Mouse (Mus musculus): ENCODE measurements at regions not wholly inside any gene's neighbourhood (a gene's known extent, or its start where the extent isn't known, plus 50 kb on each side); places are given as distances from the start of the nearest gene placed in this dataset.

DNA sequence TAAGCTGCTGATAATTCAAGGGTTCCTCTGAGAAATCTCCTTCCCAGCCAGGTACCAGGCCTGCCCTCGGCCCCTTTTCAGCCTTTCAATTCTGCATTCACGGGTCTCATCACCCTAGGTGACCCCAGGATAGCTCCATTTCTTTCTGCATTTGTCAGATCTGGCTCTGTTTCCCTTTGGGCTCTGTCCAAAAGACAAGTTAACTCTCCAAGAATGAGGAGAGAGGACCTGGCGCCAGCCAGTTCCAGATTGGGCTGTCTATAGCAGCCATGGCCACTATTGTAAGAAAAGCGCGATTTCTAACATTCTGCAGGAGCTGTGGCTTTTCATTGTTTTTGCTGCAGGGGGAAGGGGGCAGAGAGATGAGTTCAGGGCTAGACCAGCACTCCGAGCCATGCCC lies 122.5 kb upstream of the Med13l start:
- in situ Hi-C loops (cut with MboI; ENCODE audit: low pct_unique_long_range_greater_than_20kb in 1 of 2, low sequenced_read_pairs in 2 of 2, unreplicated experiment in 1 of 2): loop anchor here in 1 of 2 experiments (5.0 kb wide), 1 partner anchor 44 kb away; no protein-coding TSS in a partner anchor

DNA sequence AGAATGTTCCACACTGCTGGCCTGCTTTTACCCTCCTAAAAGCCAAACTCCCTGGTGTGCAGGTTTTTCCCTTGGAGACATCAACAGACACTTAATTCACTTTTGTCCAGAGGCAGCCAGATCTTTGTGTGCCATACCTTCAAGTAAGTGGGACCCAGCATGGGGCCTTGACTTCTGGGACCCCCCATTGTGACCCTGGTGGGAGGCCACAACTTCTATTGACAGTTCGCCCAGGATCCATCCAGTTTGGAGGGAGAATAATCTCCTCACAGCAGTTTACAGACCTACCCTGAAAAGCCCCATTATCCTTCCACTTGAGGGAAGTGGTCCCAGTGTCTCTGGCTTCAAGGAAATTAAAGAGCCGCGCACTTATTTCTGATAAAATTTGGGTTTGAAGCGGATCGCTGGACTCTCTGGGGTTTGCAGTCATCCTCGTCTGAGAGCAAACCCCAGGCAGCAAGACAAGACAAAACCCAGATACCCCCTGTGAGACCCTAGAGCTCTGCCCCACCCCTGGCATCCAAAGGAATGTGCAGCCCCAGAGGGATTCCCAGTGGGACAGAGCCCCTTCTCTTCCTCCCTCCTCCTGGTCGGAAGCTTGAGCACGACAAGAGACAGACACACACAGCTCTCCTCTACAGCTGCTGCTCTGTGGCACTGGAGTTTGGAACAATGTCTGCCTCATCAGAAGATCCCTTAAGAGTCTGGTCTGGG lies 115.8 kb upstream of the Med13l start:
- in situ Hi-C loops (cut with MboI; ENCODE audit: low pct_unique_long_range_greater_than_20kb in 1 of 2, low sequenced_read_pairs in 2 of 2, unreplicated experiment in 1 of 2): no loop called here

DNA sequence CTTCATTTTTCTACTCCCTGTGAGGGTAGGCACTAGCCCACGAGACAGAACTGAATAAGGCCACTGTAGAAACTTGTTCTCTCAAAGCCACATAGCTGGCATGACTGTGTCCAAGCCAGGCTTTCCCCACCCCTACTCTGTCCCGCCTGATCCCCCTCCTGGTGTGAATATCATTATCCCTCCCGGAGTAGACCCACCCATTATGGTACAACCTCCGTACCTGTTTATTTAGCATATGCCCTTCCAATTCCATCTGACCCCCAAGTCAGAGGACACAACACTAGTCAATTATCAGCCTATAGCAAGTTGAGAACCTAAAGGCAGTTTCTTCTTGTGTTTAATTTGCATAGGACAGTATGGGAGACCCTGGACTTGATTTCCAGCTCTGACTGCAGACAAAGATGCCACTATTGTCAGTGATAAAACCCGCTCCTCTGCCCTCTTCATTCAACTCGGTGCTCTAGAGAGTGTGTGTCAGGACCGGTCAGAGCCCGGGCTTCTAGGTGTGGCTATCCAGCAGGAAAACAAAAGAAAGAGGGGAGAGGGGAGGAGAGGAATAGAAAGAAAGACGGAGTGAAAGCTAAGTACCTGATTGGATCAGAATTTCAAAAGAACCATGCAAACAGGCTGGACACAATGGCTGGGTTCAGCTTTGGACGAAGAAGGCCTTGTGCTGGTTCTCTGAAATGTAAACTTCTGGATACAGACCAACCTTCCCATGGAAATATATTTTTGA lies 115.1 kb upstream of the Med13l start:
- in situ Hi-C loops (cut with MboI; ENCODE audit: low pct_unique_long_range_greater_than_20kb in 1 of 2, low sequenced_read_pairs in 2 of 2, unreplicated experiment in 1 of 2): no loop called here

DNA sequence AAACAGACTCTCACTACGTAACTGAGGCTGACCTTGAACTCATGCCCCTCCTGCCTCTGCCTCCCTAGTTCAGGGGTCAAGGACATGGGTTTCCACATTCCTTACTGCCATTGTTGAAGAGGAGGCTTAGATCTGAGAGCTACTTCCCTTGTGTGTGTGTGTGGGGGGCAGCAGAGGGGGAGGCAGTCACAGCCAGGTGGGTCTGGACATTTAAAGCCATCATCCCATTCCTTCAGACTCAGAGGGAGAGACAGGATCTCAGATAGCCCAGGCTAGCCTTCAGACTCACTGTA lies 114.5 kb upstream of the Med13l start:
- in situ Hi-C loops (cut with MboI; ENCODE audit: low pct_unique_long_range_greater_than_20kb in 1 of 2, low sequenced_read_pairs in 2 of 2, unreplicated experiment in 1 of 2): no loop called here

DNA sequence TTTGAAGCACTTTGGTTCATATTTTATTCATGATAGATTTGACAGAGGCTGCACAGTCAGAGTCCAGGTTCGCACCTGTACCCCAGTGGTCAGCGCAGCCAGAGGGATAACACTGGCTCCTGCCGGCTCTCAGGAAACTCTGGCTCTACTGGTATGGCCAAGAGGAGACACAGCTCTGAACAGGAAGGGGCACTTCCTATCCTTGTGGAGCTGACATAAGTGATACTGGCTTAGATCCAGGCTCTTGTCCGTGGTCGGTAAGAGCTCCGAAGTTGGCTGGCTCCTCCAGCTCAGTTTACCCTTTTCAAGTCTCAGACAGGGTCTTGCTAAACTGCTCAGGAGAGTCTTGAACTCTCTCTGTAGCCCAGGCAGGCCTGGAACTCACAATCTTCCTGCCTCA lies 113.6 kb upstream of the Med13l start:
- in situ Hi-C loops (cut with MboI; ENCODE audit: low pct_unique_long_range_greater_than_20kb in 1 of 2, low sequenced_read_pairs in 2 of 2, unreplicated experiment in 1 of 2): no loop called here

DNA sequence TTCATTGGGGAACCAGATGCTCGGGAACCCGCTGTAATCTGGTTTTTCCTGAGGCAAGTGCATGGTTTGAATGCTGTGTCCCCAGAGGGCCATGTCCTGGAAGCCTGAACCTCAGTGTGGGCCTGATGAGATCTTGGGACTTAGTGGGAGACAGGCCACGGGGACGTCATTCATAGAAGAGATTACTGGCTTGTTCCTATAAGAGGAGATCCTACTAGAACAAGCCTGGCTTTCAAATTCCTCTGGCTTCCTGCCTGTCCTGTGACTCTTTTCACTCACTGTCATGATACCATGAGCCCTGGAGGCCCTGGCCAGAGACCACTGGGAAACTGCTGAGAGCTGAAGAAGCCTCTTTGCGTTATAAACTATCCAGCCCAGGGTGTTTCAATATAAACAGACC lies 113.1 kb upstream of the Med13l start:
- in situ Hi-C loops (cut with MboI; ENCODE audit: low pct_unique_long_range_greater_than_20kb in 1 of 2, low sequenced_read_pairs in 2 of 2, unreplicated experiment in 1 of 2): no loop called here

DNA sequence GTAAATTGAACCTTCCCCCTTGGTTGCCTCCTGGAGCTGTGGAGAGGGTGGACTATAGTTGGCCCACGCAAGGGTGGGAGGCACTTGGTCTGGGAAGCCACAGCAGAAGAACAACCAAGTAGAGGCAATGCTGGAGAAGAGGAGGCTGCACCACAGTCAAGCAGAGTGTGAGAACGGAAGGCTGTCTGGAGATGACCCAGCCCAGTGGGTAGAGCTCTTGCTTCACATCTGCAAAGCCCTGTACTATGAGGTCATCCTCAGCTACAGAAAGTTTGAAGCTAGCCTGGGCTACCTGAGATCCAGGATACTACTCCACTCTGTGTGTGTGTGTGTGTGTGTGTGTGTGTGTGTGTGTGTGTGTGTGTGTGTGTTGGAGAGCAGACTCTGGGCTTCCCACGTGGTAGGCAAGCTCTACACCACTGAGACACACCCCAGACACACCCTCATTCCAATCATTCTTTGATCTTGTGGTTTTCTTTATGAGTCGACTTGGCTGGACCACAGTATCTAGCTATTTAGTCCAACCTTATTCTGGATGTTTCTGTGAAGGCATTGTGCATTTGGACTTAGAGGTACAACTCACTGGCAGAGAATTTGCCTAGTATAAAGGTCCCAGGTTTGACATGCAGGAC lies 111.5 kb upstream of the Med13l start:
- in situ Hi-C loops (cut with MboI; ENCODE audit: low pct_unique_long_range_greater_than_20kb in 1 of 2, low sequenced_read_pairs in 2 of 2, unreplicated experiment in 1 of 2): no loop called here

DNA sequence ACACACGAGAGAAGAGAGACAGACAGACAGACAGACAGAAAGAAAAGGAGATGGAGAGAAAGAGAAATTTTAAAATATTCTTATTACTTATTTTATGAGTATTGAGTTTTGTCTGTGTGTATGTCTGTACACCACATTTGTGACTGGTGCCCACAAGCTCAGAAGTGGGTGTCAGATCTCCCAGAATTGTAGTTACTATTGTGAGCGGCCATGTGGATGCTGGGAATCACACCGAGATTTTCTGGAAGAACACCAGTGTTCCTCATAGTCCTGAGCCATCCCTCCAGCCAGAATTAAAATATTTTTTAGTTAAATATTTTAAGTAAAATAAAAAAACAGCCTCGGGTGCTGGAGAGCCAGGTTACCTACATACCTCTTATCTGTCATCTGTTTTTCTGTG lies 110.6 kb upstream of the Med13l start:
- in situ Hi-C loops (cut with MboI; ENCODE audit: low pct_unique_long_range_greater_than_20kb in 1 of 2, low sequenced_read_pairs in 2 of 2, unreplicated experiment in 1 of 2): no loop called here

DNA sequence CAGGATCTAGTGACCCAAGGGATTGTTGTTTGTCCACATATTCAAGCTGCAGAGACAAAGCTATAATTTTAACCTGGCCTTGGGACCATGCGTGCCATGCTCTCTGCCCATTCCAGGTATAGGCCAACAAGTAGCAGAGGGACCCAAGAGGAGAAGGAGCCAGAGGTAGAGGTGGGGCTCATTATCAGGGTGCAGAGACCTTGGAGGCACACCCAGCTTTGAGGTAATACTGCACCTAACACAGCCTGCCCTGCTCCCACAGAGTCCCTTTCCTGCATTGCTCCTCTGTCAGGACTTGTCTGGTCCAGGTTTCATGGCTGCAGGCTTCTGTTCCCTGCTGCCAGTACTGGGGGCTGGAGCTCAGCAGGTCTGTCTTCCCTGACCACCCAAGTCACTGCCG lies 108.4 kb upstream of the Med13l start:
- in situ Hi-C loops (cut with MboI; ENCODE audit: low pct_unique_long_range_greater_than_20kb in 1 of 2, low sequenced_read_pairs in 2 of 2, unreplicated experiment in 1 of 2): no loop called here

DNA sequence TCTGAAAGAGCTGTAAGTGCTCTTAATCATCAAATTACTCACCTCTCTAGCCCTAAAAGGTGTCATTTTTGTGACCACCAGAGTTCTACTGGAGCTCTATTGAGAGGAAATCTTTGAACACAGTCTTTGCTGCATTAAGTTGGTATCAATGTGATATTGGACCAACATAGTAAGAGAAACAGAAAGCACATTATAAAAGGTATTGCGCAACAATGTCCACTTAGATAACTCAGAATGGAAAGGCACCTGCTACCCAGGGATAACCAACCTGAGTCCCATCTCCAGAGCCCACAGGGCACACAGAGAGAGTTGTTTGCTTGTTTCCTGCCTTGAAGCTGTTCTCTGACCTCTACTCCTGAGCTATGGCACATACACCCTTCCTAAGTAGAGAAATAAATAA lies 106.4 kb upstream of the Med13l start:
- in situ Hi-C loops (cut with MboI; ENCODE audit: low pct_unique_long_range_greater_than_20kb in 1 of 2, low sequenced_read_pairs in 2 of 2, unreplicated experiment in 1 of 2): no loop called here

DNA sequence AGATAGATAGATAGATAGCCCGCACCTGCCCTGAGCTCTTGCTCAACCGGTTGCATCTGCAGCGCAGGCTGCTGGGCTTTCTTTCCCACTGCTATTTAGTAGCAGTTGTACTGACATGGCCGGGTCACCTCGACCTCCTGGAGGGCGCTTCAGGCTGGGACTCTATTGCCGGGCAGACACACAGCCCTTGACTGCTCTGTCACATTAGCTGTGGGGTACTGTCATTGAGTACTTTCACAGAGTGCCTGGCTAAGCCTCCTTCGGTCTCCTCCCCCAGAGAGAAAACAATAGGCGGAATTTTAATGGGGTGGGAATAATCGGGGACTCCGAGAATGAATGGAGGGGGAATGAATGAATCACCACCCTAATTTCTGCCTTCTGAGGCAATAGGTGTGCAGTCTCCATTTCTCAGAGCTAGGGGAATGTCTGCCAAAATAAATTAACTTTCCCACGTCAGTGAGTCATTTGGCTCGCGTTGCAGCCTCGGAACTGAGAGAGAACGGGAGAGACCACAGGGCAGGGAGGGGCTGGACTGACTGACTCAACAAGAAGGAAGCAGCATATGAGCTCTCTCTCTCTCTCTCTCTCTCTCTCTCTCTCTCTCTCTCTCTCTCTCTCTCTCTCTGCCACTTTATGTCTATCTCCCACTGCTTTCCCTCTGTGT lies 101.6 kb upstream of the Med13l start:
- in situ Hi-C loops (cut with MboI; ENCODE audit: low pct_unique_long_range_greater_than_20kb in 1 of 2, low sequenced_read_pairs in 2 of 2, unreplicated experiment in 1 of 2): no loop called here

DNA sequence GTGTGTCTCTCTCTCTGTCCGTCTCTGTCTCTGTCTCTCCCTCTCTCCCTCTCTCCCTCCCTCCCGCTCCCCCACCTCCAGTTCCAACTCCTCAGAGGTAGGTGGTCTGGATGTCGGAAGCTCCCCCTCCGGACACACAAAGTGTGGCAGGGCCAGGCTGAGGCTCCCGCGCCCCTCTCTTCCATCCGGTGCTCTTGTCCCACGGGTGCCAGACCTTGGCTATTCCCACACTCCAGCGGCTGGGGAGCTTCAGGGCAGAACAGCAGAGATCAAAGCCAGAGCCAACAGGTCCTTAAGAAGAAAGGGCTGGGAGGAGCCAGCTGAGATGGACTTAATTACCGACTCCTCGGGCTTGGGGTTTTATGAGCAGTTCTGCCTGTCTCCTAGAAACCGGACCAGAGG lies 101.1 kb upstream of the Med13l start:
- in situ Hi-C loops (cut with MboI; ENCODE audit: low pct_unique_long_range_greater_than_20kb in 1 of 2, low sequenced_read_pairs in 2 of 2, unreplicated experiment in 1 of 2): no loop called here

DNA sequence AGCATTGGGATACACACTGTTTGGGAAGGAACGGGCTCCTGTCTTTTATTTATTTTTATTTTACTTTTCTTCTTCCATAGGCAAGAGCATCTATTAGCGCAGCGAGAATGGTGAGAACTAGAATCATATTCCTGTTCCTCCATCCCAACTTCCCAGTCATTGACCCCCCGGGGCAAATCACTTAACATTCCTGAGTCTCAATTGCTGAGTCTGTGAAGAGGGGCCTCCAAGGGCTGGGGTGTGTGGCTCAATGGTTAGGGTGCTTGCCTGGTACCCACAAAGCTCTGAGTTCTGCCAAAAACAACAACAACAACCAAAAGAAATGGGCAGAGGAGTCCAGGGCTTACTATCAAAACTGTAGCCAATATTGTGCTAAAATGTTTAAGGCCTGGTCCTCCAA lies 98.5 kb upstream of the Med13l start:
- in situ Hi-C loops (cut with MboI; ENCODE audit: low pct_unique_long_range_greater_than_20kb in 1 of 2, low sequenced_read_pairs in 2 of 2, unreplicated experiment in 1 of 2): no loop called here

DNA sequence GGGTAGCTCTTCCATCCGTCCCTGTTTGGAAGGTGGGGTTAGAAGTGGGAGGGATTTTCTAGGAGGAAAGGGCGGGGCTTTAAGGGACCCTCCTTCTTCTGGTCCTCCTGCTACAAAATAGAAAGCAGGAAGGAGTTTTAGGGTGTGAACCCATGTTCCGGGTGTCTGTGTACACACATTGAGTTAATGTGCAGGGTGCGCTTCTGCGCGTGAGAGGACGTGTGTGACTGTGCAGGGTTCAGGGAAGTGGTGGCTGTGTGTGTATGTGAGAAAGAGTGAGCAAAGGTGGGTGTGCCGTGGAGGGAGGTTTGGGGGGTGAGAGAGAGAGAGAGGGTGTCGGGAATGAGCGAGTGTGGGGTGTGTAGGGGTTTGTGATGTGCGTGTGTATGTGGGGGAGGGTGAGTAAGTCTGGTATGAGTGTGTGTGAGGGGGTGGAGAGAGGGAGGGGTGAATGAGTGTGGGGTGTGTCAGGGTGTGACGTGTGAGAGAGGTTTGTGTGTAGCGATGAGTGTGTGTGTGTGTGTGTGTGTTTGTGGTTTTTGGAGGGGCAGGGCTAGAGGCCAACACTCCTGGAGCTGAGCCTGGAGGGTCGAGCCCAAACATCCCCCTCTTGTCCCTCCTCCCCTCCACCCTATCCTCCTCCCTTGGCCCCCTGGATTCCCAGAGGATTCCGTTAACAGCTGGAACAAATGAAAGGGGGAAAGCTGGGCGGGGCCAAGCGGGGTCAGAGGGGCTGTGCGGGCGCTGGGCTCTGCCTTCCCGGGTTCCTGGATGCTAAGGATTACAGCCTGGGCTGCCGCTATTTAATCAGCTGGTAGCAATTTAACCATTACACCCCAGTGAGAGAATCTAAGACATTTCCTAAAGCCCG lies 95.3 kb upstream of the Med13l start:
- in situ Hi-C loops (cut with MboI; ENCODE audit: low pct_unique_long_range_greater_than_20kb in 1 of 2, low sequenced_read_pairs in 2 of 2, unreplicated experiment in 1 of 2): no loop called here

DNA sequence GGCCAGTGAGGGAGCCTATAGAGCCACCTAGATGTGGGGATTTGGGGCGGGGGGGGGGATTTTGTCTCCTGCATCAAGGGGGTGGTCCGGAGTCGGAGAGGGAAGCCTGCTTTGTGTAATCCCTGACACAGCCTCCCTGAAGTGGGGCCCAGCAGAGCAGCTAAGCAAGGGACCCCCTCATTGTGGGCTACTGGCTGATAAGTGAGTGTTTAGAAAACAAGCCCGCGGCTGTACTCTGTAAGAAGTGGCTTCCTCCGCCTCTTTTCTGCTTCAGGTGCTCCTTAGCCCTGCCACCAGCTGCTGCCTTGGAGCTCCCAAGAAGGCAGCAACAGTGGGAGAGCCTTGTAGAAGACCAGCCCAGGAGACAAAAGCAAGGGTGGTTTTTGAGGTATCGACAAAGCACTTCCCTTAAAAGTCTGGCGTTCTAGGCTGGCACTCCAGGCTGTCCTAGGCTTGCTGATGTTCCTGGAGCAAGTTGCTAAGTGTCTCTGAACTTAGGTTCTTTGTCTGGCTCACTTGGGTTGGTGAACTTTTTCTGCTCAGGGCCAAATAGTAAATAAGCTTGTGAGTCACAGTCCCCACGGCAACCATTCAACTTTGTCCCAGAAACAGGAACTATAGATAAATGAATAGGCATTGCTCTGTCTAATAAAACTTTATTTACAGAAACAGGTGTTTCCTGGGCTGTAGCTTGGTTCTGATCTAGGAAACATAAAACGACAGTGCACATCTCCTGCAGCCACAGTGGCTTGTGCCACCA lies 94.3 kb upstream of the Med13l start:
- in situ Hi-C loops (cut with MboI; ENCODE audit: low pct_unique_long_range_greater_than_20kb in 1 of 2, low sequenced_read_pairs in 2 of 2, unreplicated experiment in 1 of 2): no loop called here

DNA sequence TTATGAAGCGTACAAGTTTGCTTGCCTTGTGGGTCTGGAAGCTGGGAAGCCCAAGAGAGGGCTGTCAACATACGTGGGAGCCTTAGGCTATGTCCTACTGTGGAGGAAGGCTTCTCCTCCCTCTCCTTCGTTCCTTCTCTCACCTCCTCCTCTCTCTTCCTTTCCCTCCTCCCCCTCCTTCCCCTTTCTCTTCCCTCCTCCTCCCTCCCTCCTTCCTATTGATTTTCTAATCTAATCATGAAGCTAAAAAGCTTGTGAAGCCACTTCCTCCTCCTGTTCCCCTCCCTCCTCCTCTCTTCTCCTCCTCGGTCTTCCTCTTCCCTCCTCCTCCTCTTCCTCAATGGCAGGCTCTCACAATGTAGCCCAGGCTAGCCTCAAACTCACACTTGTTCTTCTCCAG lies 91.7 kb upstream of the Med13l start:
- in situ Hi-C loops (cut with MboI; ENCODE audit: low pct_unique_long_range_greater_than_20kb in 1 of 2, low sequenced_read_pairs in 2 of 2, unreplicated experiment in 1 of 2): no loop called here

DNA sequence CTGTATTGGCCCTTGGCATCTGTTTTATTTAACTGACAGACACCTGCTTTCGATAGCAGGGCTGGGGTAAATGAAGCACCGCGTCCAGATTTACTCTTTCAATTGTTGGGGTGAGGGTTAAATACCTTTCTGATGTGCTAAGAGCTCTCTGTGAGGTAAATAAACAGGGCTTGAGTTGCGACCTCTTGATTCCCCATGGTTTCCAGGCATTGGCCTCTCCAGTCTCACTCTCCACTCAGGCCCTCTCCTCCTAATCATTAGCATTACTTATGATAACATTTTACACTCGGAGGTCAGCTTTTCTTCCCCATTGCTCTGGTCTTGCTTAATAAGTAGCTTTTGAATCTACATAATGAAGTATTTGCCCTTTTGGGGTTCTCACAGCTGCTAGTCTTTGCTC lies 88.9 kb upstream of the Med13l start:
- in situ Hi-C loops (cut with MboI; ENCODE audit: low pct_unique_long_range_greater_than_20kb in 1 of 2, low sequenced_read_pairs in 2 of 2, unreplicated experiment in 1 of 2): no loop called here

DNA sequence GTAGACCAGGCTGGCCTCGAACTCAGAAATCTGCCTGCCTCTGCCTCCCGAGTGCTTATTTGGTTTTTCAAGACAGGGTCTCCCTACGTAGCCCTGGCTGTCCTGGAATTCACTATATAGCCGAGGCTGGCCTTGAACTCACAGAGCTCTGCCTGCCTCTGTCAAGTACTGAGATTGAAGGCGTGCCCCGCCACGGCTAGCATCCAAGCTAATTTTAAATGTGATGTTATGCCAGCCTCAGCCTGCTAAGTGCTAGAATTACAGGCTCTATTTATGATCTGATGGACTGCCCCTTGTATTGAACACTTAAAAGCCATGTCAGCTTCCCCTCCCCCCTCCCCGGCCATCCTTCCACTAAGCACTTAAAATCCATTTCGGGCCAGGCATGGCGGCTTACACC lies 88.2 kb upstream of the Med13l start:
- in situ Hi-C loops (cut with MboI; ENCODE audit: low pct_unique_long_range_greater_than_20kb in 1 of 2, low sequenced_read_pairs in 2 of 2, unreplicated experiment in 1 of 2): no loop called here
